Mouse (Mus musculus) heart, embryonic 12.5 days (tissue): Measurements from ENCODE around the gene Mycbpap. TPM values are rescaled to one million over a fixed set of nuclear protein-coding genes. Genes with fewer than 3 reads are reported as not detected.

Experiments used
- ATAC-seq: fragments of 200-750 bp; cut with Nextera tagmentation; 2 replicates; pipeline ENCODE4 v1.8.0; 2017; ENCODE audit warnings: moderate TSS enrichment, moderate library complexity; ENCODE audit not compliant: insufficient number of reproducible peaks, low FRiP score
- H3K27ac ChIP-seq: fragments of 300-500 bp; sonication (generic); 2 replicates; pipeline ENCODE4 v1.5.1; 2016; ENCODE audit warnings: mild to moderate bottlenecking, moderate library complexity; ENCODE audit not compliant: poor library complexity, severe bottlenecking
- H3K27me3 ChIP-seq: fragments of 300-500 bp; sonication (generic); replicated peaks from 2 replicates; pipeline ENCODE4 v1.6.1; 2016; ENCODE audit warnings: mild to moderate bottlenecking, moderate library complexity
- H3K36me3 ChIP-seq: fragments of 300-500 bp; sonication (generic); 2 replicates; pipeline ENCODE4 v1.6.1; 2016; ENCODE audit warnings: mild to moderate bottlenecking, moderate library complexity
- H3K4me1 ChIP-seq: fragments of 300-500 bp; sonication (generic); replicated peaks from 2 replicates; pipeline ENCODE4 v1.6.1; 2016; ENCODE audit warnings: mild to moderate bottlenecking
- H3K4me2 ChIP-seq: fragments of 300-500 bp; sonication (generic); 2 replicates; pipeline ENCODE4 v1.6.1; 2016; ENCODE audit warnings: mild to moderate bottlenecking, moderate library complexity
- H3K4me3 ChIP-seq: fragments of 300-500 bp; sonication (generic); 2 replicates; pipeline ENCODE4 v1.5.1; 2016; ENCODE audit warnings: mild to moderate bottlenecking
- H3K9ac ChIP-seq: fragments of 300-500 bp; sonication (generic); 2 replicates; pipeline ENCODE4 v1.6.1; 2016; ENCODE audit warnings: mild to moderate bottlenecking, moderate library complexity
- H3K9me3 ChIP-seq: fragments of 300-500 bp; sonication (generic); replicated peaks from 2 replicates; pipeline ENCODE4 v1.6.1; 2016; ENCODE audit warnings: mild to moderate bottlenecking, moderate library complexity
- whole genome bisulfite sequencing: fragments of 180-500 bp; shearing (Covaris S2); methylation state at CpG from one replicate; pipeline ENCODE4 v1.1.7; 2016; 5-methylcytosine and 5-hydroxymethylcytosine counted together
- polyA plus RNA-seq: library from polyadenylated mRNA; unstranded; fragments of >200 nt; fragmentation: Nextera tagmentation; extraction: Ambion mirVana; gene quantifications from 2 replicates; pipeline ENCODE4 v1.2.1, GENCODE M21; 2016

The Mycbpap gene
- polyA plus RNA-seq, 1 experiment from 2014 or later = 9.1 TPM

DNA sequence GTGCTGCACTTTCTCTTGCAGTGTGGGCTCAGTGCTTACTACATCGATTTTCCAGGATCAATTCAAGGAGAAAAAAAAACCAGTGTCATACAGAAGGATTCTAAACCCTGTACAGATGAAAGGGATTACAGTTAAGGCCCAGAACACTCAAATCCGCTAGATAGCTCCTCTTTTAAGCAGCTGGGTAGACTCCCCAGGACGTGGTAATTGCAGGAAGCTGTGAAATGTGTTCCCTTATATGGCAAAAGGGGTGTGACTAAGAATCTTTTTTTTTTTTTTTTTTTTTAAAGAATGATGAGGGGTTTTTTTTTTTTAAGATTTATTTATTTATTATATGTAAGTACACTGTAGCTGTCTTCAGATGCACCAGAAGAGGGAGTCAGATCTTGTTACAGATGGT, 7.3 kb upstream of the Mycbpap start:
- Histone ChIP-seq H3K27me3 (no peaks in the 10 kb centered on the region), H3K4me3 (no peak overlapping the region), H3K27ac (no peak overlapping the region), H3K9ac (no peak overlapping the region), H3K36me3 (no peaks in the 10 kb centered on the region), H3K9me3 (no peaks in the 10 kb centered on the region), H3K4me1 (0 out of 2 replicates have a peak, but pooled peaks cover 4% of the 10 kb centered on the region), H3K4me2 (no peak overlapping the region)
- WGBS = 51% methylated on average over 3 of the region's 3 CpGs
- no peak for ATAC-seq

DNA sequence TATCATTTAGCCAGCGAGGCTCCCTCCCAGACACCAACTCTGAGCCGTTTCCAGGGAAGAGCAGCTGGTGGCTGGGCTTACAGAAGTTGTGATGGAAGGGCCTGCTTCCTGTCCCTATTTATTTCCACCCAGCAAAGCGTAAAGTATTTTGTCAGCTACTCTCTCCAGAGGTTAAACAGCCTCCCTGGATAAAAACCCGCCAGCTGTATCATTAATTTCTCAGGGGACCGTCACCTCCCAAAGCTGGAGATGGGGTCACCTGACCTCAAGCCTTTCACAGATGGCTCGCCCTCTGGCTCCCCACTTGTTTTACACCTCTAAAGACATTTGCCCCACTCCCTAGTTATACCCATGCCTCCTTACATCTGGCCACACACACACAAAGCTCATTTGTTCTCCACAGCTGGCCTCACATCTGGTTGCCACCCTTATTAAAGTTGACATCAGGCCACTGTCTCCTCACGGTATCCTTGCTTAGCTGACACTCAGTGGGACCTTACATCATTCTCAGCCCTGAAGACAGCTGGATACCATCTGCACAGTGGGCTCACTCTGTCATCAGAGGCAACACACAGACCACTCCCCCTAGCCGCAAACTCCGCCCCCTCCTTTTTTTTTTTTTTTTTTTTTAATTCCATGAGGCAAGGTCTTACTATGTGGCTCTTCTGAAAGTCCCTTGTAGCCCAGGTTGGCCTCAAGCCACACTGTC, 4.8 kb upstream of the Mycbpap start:
- H3K27ac ChIP-seq = no peak overlapping the region
- peak overlapping the region; percentile 9; the same call in 1 of the 2 replicates for H3K9ac ChIP-seq
- ATAC-seq = no peak
- no peak overlapping the region for H3K4me2 ChIP-seq
- no peak overlapping the region for H3K4me3 ChIP-seq
- no peaks in the 10 kb centered on the region for H3K27me3 ChIP-seq
- no peaks in the 10 kb centered on the region for H3K9me3 ChIP-seq
- H3K36me3 ChIP-seq = no peaks in the 10 kb centered on the region
- 45% methylated on average over 9 of the region's 9 CpGs for WGBS
- H3K4me1 ChIP-seq = peaks cover 22% of the 10 kb centered on the region

DNA sequence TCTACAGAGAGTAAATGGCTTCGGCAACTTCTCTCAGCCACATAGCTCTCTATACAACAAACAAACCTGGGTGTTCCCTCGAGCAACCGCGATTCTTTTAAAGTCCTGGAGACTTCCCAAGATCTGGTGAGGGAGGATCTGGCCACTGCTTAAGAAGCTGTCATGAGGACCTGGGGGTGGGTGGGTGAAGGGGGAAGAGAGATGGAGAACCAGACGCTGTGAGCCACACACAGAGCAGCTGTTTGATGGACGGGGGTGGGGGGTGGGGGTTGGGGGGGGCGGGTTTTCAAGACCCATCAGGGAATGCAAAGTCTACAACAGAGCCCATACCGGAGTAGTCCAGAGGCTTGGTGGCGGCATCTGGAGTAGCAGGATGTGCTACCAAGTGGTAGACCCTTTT, 8.1 kb downstream of the Mycbpap start:
- H3K4me3 ChIP-seq = no peak overlapping the region
- no peaks in the 10 kb centered on the region for H3K27me3 ChIP-seq
- no peak for ATAC-seq
- peaks cover 3% of the 10 kb centered on the region; the same call in 1 of the 2 replicates for H3K36me3 ChIP-seq
- H3K4me2 ChIP-seq = no peak overlapping the region
- H3K4me1 ChIP-seq = peaks cover 12% of the 10 kb centered on the region
- H3K9me3 ChIP-seq = 0 out of 2 replicates have a peak, but pooled peaks cover 6% of the 10 kb centered on the region
- no peak overlapping the region for H3K27ac ChIP-seq
- 51% methylated on average over 9 of the region's 9 CpGs for WGBS
- H3K9ac ChIP-seq = no peak overlapping the region

DNA sequence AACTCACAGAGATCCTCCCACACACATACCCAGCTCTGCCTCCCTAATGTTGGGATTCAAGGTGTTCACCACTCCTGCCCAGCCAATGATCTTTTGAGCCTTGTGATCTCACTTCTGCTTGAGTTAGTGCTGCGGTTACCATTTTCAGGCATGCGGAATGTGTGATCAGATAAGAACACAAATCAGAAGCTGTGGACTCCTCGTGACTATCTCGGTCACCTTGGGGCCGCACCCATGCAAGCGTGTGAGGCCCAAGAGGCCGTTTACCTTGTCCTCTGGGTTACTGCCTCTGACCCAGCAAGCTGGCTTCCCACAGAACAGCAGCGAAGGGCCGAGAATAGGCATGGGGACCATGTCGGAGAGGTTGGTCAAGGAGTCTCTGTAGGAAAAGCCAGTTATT, 12.6 kb downstream of the Mycbpap start:
- Histone ChIP-seq H3K36me3 (peaks cover 3% of the 10 kb centered on the region; the same call in 1 of the 2 replicates), H3K9me3 (0 out of 2 replicates have a peak, but pooled peaks cover 6% of the 10 kb centered on the region), H3K9ac (no peak overlapping the region), H3K4me2 (no peak overlapping the region), H3K27me3 (no peaks in the 10 kb centered on the region), H3K27ac (no peak overlapping the region), H3K4me1 (peaks cover 5% of the 10 kb centered on the region; the same call in 1 of the 2 replicates), H3K4me3 (no peak overlapping the region)
- ATAC-seq = no peak
- 69% methylated on average over 10 of the region's 10 CpGs for WGBS

DNA sequence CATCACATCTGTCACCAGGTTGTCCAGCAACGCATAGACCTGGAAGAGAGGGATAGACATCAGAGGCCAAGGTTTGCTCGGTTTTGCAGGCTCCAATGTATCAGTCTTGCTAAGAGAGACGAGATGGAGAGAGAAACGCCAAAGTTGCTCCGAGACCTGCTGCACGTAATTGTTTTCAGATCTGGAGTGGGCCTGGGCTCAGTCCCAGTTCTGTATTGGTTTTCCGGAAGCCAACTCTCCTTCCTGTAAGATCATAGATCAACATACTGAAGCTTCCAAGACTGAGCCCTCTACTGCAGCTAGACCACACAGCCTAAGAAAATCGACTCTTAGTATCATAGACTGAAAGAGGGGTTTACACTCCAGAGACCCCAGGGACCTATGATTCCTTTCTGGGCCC, 20.1 kb downstream of the Mycbpap start:
- ATAC-seq = no peak
- Histone ChIP-seq H3K9ac (no peak overlapping the region), H3K27ac (no peak overlapping the region), H3K27me3 (0 out of 2 replicates have a peak, but pooled peaks cover 14% of the 10 kb centered on the region), H3K36me3 (no peaks in the 10 kb centered on the region; the same call in 1 of the 2 replicates), H3K4me3 (no peak overlapping the region), H3K4me1 (peaks cover 31% of the 10 kb centered on the region), H3K9me3 (no peaks in the 10 kb centered on the region), H3K4me2 (no peak overlapping the region)
- WGBS = 70% methylated on average over 8 of the region's 8 CpGs

GRCm38 (mm10) chr11:94500362-94500761, 21.2 kb downstream of the Mycbpap start:
- 26% methylated on average over 8 of the region's 8 CpGs for WGBS
- peak overlapping the region; percentile 73 for H3K9ac ChIP-seq
- peaks cover 42% of the 10 kb centered on the region for H3K4me1 ChIP-seq
- peak overlapping the region; percentile 78 for H3K4me2 ChIP-seq
- H3K27me3 ChIP-seq = 0 out of 2 replicates have a peak, but pooled peaks cover 14% of the 10 kb centered on the region
- H3K9me3 ChIP-seq = no peaks in the 10 kb centered on the region
- no peak for ATAC-seq
- H3K27ac ChIP-seq = peak overlapping the region; percentile 90
- peaks cover 8% of the 10 kb centered on the region for H3K36me3 ChIP-seq
- H3K4me3 ChIP-seq = peak overlapping the region; percentile 54

GRCm38 (mm10) chr11:94499661-94500152, 21.8 kb downstream of the Mycbpap start, which contains the start of gene Epn3:
TSS of gene Epn3 (minus strand) at chr11:94499974.
- Histone ChIP-seq H3K27ac (peak within 1 kb of the TSS; percentile 90), H3K9ac (peak within 1 kb of the TSS; percentile 73), H3K36me3 (peaks cover 8% of the 10 kb centered on the region), H3K4me3 (peak within 1 kb of the TSS; percentile 54), H3K4me2 (peak within 1 kb of the TSS; percentile 78), H3K4me1 (peaks cover 48% of the 10 kb centered on the region), H3K27me3 (0 out of 2 replicates have a peak, but pooled peaks cover 14% of the 10 kb centered on the region), H3K9me3 (no peaks in the 10 kb centered on the region)
- ATAC-seq = peak; percentile 46
- under 1% methylated on average over 26 of the region's 26 CpGs for WGBS

DNA sequence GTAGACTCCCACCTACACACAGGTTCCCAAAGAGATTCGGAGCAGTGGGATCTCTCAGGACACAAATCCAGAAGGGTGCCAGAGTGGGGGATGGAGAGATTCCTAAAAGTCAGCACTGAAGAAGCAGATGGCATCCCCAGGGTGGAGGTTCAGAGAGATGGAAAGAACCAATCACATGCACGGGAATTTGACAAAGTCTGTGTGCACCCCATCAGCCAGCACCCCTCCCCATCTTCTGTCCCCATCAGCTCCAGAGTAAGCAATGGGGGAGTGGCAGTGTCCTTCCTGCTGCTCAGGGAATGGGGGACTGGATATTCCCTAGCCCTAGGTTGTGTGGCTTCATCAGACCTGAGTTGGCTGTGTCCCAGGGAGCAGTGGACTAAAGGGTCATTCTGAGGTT, 22.5 kb downstream of the Mycbpap start:
- peaks cover 15% of the 10 kb centered on the region; the same call in 1 of the 2 replicates for H3K27me3 ChIP-seq
- WGBS = 10% methylated on average over 2 of the region's 2 CpGs
- peaks cover 9% of the 10 kb centered on the region for H3K36me3 ChIP-seq
- H3K9me3 ChIP-seq = no peaks in the 10 kb centered on the region
- H3K4me2 ChIP-seq = peak overlapping the region; percentile 78
- peak; percentile 30; the same call in 1 of the 2 replicates for ATAC-seq
- H3K4me3 ChIP-seq = peak overlapping the region; percentile 54
- H3K9ac ChIP-seq = peak overlapping the region; percentile 73
- peak overlapping the region; percentile 90 for H3K27ac ChIP-seq
- H3K4me1 ChIP-seq = peaks cover 52% of the 10 kb centered on the region

- Histone ChIP-seq H3K4me1 (peaks cover 52% of the 10 kb centered on the region), H3K9me3 (no peaks in the 10 kb centered on the region), H3K4me2 (peak overlapping the region; percentile 78), H3K9ac (peak overlapping the region; percentile 73), H3K36me3 (peaks cover 15% of the 10 kb centered on the region), H3K4me3 (peak overlapping the region; percentile 54), H3K27me3 (peaks cover 22% of the 10 kb centered on the region; the same call in 1 of the 2 replicates), H3K27ac (peak overlapping the region; percentile 90)
- WGBS = 20% methylated on average over 19 of the region's 19 CpGs
- no peak; the same call in 1 of the 2 replicates for ATAC-seq
Measured at GRCm38 (mm10) chr11:94498093-94498996, 23.2 kb downstream of the Mycbpap start.

DNA sequence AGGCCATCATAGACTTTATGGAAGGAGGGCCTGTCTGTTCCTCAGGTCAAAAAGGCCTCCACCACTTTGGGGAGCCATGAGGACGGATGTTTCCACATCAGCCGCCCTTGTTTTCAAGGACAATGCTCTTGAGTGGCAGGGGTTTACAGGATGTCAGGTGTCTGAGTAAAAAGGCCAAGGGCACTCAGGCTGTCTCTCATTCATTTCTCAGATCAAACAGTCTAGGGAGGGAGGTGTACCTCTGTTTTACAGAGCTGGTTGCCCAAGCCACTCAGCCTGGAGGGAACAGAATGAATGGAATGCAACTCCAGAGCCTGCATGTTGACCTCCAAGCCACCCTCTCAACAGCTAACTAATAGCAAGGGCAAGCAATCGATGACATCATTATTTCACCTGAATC, 26.1 kb downstream of the Mycbpap start:
- WGBS = 40% methylated on average over 3 of the region's 3 CpGs
- H3K4me2 ChIP-seq = no peak overlapping the region
- H3K27ac ChIP-seq = peak overlapping the region; percentile 78

More for the DNA sequence above, 26.1 kb downstream of the Mycbpap start:
- Histone ChIP-seq H3K4me1 (peaks cover 60% of the 10 kb centered on the region), H3K4me3 (no peak overlapping the region), H3K9ac (no peak overlapping the region), H3K36me3 (peaks cover 29% of the 10 kb centered on the region), H3K9me3 (no peaks in the 10 kb centered on the region), H3K27me3 (peaks cover 37% of the 10 kb centered on the region)
- ATAC-seq = no peak
